Mouse (Mus musculus) spleen, adult 2 months (tissue): Measurements from ENCODE around the gene Epdr1.

Experiments used
- CTCF ChIP-seq: fragments of 200-500 bp; IDR thresholded peaks from 2 replicates; pipeline ENCODE4 v1.5.1; 2011; ENCODE audit warnings: mild to moderate bottlenecking, inconsistent platforms; ENCODE audit not compliant: insufficient read depth, insufficient read length, insufficient replicate concordance; ENCODE audit errors: extremely low read depth
- POLR2A ChIP-seq: fragments of 200-500 bp; IDR thresholded peaks from 2 replicates; pipeline ENCODE4 v1.6.1; 2011; ENCODE audit warnings: low read depth, low read length, inconsistent platforms

DNA sequence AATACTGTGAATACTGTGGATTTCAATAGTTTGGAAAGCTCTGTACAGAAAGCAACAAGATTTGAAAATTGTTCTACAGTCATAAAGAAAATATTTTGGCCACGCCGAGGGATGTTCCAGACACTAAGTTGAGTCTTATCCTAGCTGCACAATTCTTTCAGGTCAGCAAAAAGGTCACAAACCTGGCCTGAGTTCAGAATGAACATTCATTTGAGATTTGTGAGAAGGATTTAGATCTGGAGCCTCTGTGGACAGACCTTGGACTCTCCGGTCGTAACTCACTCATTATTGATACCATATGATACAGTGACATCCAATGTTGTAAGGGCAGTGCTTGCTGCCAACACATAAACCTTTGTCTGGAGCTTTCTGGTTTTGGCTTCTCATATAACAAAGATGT, 64.3 kb downstream of the Epdr1 start:
- TF ChIP-seq POLR2A (no peak), CTCF (no peak)
